Mouse (Mus musculus): ENCODE results near the gene Adcy1.

DNA sequence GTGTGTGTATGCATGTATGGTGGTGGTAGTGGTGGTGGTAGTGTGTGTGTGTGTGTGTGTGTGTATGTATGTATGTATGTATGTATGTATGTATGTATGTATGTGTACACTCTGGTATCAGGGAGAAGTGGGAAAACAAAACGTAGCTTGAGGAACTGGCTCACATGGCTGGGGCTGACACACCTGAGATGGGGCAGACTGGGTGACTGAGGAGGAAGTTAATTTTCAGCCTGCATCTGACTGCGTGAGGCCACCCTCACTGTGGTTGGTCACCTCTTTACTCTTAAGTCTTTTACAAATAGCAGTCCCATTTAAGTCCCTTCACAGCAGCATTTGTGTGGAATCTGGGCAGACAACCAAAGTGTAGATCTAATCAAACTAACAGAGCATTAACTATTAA is 116.0 kb downstream of the Adcy1 start:
- TF ChIP-seq POLR2A (IDR thresholded peaks at IDR 0.05; ENCODE audit: insufficient read depth, low read depth, low read length) (no peak), CTCF (IDR thresholded peaks at IDR 0.05) (no peak)

Measured in heart, adult 2 months (tissue).